Mouse (Mus musculus): Measurements from ENCODE around the gene Olfr689.
"Not testable (repeated sequence)": the region's sequence is repeated elsewhere in the genome, so short reads cannot be mapped to it uniquely, and the experiment has no call there.

Olfr689 gene

DNA sequence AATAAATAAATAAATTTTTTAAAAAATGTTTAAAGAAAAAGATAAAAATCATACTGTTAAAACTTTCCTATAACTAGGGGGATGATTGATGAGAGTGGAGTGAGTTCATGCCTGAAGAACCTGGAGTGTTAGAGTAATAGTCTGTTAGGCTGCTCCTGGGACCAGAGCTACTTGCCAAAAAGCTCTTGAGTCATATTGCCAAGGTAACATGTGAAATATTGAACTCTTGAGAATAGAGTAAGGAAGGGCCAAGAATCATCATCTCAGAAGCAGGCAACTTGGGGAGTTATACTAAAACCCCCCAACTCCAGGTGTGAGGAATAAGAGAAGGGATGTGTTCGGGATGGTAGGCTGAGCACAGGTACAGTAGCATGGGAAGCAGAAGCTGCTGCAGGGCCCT, at the start of gene Olfr689:
Gene Olfr689, plus strand, starts transcription at position 301 of the 400 bp plus-strand sequence.
- DNase-seq (ENCODE audit: low spot score): no peak

DNA sequence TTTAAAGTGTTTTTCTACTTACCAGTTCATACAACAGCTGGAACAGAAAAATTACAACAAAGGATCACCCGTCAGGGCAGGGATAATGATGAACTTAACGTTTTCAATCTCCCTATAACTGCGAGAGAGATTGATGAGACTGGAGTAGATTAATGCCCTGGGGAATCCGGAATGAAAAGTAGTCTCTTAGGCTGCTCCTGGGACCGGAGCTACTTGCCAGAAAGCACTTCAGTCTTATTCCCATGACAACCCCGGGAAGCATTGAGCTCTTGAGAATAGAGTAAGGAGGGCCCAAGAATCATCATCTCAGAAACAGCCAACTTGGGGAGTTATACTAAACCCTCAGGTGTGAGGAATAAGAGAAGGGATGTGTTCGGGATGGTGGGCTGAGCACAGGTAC, 38.5 kb upstream of the Olfr689 start:
- DNase-seq (ENCODE audit: low spot score): no peak

DNA sequence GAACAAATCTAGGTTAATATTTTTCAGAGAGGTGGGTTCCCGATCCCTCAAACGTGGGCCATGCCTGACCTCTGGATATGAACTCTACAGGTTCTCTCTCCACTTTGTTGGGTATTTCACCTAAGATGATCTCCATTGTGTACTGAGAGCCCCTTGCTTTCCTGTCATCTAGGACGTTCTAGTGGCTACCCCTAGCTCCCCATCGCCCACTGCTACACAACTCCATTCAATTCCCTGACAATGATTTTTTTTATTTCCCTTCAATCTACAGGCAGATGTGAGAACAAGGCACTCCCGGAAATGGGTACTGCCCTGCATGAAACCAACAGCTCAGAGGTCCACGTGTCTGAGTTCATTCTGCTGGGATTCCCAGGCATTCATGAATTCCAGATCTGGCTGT, 23.2 kb upstream of the Olfr689 start, which contains the start of gene Olfr688:
Gene Olfr688, plus strand, starts transcription at position 301 of the 400 bp plus-strand sequence.
- no peak for DNase-seq (ENCODE audit: low spot score)

DNA sequence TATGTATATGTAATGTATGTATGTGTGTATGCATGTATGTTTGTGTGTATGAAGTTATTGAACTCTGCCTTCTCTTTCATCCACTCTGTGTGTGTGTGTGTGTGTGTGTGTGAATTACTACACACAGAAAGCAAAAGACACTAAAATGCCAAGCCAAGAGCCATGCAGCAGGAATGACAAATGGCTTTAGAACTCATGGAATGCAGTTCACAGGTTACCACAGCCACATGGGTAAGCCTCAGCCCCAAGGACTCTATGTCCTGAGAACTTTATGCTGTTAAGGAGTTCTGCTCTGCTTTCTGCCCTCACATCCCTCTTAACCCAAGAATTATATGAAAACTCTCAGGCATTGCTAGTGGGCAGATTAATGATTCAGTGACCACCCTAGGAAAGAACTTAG, 20.9 kb upstream of the Olfr689 start:
- no peak for DNase-seq (ENCODE audit: low spot score)

DNA sequence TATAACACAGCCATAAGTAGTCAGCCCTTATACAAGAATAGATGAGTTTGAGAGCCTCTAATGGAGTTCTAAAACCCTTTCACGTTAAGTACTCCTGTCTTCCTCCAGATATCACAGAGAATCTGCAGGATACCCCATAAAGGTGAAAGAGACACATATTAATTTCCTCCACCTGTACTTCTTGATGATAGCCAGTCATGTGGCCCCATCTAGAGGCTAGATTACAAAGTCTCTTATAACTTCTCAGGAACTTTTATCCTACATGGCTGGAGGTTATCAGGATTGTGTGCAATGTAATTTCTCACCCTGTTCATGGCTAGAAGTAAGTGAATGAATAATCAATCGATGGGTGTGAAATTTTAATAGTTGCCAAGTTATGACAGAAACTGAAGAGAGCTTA, 14.3 kb downstream of the Olfr689 start:
- no peak for DNase-seq (ENCODE audit: low spot score)

DNA sequence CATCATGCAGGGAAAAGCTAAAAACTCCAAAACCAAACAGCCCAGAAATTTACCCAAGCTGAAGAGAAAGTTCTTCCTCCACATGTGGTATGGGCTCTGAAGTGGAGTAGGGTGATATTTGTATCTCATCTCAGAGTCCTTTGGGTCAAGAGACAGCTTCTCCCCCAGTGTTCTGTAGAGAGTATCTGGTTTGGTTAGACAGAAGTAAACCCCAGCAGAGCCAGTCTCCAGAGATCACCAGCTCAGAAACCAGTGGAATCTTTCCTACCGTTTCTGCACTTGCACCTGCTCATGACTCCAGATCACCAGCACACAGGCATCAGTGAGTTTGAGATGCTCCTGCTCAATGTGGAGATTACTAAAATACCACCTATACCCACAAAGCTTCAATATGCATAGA, 23.0 kb downstream of the Olfr689 start, which contains the start of gene Olfr690:
Gene Olfr690, minus strand, starts transcription at position 101 of the 400 bp plus-strand sequence.
- no peak for DNase-seq (ENCODE audit: low spot score)

DNA sequence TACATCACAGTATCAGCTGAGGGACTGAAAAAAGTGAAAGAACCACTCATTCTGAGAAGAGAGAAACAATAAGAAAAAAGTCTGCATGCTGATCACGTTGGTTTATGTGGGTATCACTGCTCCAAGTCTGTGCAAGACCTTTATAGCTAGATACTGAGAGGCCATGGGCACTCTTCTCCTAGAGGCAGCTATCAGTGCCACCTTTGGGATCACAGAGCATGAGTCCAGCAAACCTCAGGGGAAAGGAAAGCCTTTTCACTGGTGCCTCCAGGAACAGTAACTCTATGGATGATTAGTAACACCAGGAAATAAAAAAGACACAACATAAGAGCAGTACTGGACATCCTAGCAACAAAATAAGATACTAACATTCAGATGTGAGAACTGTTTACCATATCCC, 31.2 kb downstream of the Olfr689 start, which contains the start of gene Olfr691:
Gene Olfr691, minus strand, starts transcription at position 101 of the 400 bp plus-strand sequence.
- DNase-seq (ENCODE audit: low spot score): no peak

DNA sequence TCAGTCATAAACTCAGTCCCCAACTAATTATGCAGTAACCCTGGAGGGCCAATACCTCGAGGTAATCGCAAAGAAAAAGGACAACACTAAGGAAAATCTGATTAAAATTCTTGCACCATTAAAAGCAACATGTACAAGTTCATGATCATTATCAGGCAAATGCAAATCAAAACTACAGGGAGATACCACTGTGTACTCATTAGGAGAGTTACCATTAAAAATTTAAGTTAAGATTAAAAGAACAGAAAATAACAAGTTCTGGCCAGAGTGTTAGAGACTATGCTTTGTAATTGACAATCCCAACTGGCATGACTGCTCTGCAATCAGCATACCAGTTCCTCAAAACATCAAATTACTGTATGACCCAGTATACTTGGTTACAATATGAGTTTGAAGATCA, 31.8 kb downstream of the Olfr689 start:
- no peak for DNase-seq (ENCODE audit: low spot score)

DNA sequence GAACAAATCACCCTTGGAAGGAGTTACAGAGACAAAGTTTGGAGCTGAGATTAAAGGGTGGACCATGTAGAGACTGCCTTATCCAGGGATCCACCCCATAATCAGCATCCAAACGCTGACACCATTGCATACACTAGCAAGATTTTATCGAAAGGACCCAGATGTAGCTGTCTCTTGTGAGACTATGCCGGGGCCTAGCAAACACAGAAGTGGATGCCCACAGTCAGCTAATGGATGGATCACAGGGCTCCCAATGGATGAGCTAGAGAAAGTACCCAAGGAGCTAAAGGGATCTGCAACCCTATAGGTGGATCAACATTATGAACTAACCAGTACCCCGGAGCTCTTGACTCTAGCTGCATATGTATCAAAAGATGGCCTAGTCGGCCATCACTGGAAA, 45.1 kb downstream of the Olfr689 start:
- not testable (repeated sequence) for DNase-seq (ENCODE audit: low spot score)

DNA sequence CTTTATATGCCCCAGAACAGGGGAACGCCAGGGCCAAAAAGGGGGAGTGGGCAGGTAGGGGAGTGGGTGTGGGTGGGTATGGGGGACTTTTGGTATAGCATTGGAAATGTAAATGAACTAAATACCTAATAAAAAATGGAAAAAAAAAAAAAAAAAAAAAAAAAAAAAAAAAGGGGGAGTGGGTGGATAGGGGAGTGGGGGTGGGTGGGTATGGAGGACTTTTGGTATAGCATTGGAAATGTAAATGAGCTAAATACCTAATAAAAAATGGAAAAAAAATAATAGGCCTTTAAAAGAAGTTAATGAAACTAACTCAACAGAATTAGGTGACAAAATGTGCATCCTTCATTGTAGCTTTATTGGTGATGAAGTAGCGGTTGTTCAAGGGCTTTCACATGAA, 45.5 kb downstream of the Olfr689 start:
- DNase-seq (ENCODE audit: low spot score): not testable (repeated sequence)

DNA sequence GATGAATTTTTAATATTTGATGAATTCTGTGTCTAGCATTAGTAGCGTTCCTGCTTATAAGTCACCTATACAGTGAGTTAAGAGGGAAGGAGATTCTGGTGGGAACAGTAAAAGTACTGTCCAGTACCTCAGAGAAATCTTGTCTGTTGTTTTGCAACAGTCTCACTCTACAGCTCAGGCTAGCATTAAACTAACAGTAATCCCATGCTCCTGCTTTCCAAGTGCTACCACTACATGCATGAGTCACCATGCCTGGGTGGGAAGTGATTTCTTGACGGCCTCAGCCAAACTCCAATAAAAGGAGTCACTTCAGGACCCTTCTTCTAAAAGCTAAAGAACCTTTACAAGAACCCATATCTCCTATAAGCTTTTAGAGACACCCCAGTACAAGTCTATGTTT, 50.7 kb downstream of the Olfr689 start:
- DNase-seq (ENCODE audit: low spot score): no peak

DNA sequence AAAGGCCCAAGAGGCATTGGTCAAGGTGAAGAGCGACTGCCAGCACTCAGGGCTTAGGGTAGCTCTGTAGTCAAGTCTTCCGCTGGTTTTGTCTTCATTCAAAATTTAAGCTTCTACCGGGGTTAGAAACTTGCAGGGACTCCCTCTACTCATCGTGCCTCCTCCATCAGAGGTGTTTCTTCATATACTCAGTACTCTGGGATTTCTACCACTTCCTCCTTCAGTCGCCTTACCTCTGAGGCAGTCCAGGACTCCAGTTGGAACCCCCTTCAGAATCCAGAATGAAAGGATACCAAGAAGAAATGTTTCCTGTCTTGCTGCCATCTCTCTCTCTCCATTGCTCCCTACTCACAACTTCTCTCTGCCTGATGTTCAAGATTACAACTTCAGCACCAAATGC, 56.3 kb downstream of the Olfr689 start:
- DNase-seq (ENCODE audit: low spot score): no peak

DNA sequence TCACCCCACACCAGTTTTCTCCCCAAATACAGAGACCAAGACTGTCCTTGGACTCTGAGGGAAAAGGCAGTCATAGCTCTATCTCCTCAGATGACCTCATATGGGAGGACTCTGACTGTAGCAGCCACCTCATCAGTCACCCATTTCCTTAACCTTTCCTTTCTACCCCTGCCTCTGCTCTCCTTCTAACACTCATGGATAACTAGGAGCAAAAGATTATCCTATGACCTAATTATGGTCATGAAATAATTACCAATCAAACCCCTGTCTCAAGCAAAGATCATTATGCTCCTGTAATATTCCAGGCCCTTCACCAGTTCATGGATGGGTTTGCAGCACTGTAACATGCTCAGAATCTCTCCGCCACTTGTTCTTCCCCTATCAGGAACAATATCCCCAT, 57.0 kb downstream of the Olfr689 start, which contains the start of gene Olfr692:
Gene Olfr692, plus strand, starts transcription at position 301 of the 400 bp plus-strand sequence.
- DNase-seq (ENCODE audit: low spot score): no peak

DNA sequence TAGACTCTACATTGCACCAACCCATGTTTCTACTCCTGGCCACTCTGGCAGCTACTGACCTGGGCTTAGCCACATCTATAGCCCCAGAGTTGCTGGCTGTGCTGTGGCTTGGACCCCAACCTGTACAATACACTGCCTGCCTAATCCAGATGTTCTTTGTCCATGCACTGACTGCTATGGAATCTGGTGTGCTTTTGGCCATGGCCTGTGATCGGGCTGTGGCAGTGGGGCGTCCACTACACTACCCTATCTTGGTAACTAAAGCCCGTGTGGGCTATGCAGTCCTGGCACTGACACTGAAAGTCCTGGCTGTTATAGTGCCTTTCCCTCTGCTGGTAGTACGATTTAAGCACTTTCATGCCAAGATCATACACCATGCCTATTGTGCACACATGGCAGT, 57.6 kb downstream of the Olfr689 start:
- no peak for DNase-seq (ENCODE audit: low spot score)
